Mouse (Mus musculus): ENCODE results near the gene Nkain2. TPM values are rescaled to one million over a fixed set of nuclear protein-coding genes. Genes with fewer than 3 reads are reported as not detected.

Gene Nkain2
- total RNA-seq, 2 experiments from 2014 or later = 0.17 to 0.26 TPM

DNA sequence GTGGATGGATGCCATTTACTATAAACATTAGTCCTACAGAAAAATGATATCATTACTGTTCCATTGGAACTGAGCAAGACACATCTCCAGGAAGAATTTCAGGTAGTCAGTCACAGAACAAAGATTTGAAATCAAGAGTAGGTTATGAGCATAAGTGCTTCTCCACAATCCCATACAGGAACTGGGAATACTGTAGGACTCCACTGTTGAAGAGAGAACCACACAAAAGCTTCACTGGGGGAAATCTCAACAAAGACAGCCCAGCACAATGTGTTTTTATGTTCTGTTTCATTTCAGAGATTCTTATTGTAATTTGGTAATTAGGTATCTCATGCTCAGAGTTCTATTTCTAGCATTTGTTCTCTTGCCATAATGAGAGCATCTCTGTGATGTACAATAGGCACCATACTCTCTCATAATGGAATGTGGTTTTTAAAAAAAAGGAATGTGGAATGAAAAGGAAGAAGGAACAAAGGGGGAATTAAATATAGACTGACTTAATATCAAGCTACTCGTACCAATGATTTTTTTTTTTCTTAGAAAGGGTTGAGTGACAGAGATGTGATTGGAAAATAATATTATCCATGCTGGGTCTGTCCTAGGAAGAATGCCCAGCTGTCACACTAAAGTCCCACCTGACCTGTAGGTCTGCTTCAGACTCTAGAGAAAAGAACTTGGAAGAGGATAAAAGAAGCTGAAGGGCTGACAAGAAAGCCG lies 313.5 kb downstream of the Nkain2 start:
- no peak for DNase-seq

DNA sequence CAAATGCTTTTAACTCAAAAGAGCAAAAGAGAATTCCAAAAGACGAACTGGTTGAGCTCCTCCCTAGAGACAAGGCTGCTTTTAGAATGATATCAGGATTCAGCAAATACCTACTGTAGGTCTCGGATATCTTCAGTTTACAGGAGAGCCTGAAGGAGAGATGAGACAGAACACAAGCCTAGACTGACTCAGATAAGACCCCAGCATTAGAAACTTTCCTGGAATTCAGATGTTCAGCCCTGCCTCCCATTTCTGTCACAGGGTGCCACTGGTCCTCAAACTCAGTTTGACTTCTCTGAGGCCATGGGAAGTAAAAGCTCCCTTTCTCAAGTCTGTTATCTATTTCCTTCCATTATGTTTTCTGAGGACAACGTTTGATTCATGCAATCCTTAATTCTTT lies 332.6 kb downstream of the Nkain2 start:
- no peak for DNase-seq

DNA sequence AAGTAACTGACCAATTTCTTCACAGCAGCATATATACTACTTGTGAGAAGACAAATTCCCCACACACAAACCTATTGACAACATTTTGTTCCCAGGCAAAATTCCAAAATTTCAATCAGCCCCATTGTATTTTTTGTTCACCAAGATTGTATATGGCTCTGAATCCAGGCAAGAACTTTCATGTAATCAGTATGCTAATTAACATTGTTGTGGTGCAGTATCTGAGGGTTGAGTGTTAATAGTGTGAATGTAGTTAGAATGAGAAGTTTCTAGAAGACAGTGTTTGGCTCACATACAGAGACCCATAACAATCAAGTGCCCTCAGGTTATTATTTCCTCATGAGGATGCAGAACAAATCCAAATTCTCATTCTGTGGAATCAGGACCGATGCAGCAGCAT lies 354.2 kb downstream of the Nkain2 start:
- DNase-seq = no peak

DNA sequence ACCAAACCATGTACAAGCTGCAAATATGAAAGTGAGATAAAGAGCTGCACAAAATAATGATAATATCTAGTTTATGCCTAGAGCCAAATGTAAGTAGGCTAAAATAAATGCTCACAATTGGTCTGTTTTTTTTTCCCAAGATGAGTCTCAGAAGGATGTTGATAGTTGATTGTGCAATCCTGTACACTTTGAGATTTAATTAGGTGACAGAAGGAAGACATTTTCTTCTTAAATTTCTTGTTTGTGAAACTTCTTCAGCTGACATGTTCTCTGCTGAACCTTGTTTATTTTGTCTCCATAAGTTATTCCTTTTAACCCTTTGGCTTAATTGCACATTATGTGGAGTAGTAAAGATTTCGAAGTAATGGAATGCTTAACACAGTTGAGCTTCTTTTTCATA lies 379.4 kb downstream of the Nkain2 start:
- no peak for DNase-seq

DNA sequence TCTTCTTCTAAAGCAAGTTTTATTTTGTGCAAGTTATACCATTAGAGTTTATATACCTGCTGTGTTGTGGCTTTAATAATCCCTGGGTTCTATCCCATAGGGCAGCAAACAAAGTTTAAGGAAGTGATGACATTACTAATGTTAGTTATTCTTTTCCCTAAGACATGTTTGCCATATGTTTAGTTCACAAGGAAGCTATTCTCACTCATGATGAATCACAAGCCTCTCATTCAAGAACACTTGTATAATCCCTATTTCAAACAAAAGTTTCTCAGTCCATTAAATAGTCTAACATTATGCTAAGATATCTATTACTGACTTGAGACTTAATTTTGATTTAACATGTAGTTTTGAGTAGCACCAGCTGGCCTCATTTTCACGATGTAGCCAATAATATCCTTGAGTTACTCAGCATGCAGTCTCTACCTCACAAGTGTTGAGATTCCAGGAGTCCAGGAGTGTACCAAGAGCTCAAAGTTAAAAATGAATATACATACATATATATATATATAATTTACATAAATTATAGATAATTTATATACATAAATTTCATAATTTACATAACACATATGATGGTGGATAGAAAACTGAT lies 395.6 kb downstream of the Nkain2 start:
- no peak for DNase-seq

DNA sequence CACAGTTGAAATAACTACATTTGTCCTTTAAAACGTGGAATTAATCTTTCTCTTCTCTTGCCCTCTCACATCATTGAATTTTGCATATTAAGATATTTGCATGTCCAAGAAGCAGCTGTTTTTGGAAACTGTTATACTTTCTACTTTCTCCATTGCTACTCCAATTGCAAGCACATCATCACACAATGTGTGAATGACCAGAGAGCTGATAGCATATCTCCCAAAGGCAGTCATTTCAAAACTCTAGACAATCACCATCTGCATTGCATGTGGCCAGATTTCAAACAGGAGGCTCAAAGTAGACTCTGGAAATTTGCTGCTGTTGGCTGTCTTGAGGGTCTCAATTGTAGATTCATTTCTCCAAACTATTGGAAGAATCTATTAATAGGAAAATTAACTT lies 396.7 kb downstream of the Nkain2 start:
- no peak for DNase-seq

DNA sequence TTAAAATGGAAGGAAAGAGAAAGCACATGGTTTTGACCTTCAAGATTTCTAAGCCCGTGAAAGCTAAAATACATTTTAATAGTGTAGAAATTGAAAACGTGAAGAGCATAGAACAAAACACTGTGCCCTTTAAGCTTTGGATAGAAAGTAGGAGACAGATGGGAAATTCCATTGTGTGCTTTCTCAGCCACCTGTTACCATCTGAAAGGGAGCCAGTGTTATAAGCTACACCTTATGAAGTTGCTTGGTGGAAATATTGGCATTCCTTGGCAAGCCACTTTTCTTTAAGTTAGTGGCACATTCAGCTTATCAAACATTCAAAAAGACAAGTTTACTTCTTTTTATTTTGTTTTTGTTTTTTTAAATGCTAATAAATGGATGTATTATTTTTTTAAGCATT lies 427.5 kb downstream of the Nkain2 start:
- no peak for DNase-seq

DNA sequence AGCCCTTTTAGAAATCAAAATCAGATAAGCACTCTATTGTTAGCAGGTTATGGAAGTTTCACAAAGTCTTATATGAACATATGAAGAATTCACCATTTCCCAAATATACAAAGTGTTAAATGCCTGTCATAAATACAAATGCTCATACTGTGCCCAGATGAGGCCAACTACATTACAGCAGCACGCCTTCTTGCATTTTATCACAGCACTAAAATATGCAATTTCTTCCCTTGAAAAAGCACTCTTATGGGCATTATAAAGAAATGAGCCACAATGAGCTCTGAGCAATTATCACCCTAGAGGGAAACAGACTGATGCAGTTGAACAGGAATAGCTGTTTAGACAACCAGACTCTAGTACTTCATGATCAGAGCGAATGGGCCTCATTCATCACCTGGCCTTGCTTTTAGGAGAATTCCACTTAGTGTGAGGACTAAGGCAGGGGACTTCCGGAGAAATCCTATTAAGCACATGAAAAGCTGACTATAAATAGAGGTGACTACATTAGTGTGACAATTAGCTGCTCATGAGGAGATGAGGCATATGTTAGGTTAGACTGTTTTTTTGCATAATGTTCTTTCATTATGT lies 450.2 kb downstream of the Nkain2 start:
- DNase-seq = no peak

DNA sequence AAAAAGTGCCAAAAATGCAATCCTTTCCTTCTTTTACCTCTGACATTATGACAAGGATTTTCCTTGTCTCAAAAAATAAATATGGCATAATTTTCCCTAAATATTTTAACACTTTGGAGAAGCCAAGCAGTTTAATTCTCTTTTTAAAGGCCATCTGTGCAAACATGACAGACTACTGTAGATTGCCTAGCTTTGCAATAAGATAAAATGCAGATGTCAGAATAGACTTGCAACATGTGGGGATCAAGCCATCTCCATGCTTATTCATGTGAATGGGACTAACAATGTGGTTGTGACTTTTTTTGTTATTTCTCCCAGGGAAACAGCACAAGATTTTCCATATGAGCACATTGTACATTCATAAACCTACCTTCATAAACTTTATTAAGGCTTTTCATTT lies 476.0 kb downstream of the Nkain2 start:
- no peak for DNase-seq

DNA sequence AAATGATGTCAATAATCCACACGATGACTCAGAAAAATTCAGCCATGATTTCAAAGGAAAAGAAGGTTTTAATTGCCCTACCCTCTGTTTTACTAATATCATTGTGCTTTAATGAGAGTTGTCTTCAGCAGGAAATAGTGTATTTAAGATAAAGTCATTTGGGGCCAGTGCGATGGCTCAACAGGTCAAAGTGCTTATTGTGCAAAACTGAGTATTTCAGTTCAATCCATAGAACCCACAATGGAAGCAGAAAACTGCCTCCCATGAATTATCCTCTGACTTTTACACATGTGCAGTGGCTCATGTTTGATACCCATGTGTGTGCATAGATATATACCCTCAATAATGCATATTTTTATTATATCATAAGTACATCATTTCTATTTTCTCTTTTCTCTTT lies 478.9 kb downstream of the Nkain2 start:
- DNase-seq = no peak

DNA sequence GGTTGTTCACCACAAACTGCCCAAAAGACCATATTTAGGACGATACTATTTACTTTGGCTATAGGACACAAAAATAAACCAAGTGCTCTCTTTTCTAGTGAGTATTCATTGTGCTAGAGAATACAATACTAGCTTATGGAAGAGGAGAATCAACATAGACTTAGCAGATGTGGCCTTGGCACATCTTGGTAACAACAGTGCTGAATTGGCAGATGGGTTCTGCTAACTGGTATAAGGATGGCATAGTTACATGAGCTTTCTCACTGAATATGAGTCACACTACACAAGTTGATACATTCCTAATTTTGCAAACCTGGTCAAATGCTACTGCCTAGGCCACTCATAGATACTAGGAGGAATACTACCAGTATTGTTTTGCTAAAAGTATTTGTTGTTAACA lies 489.3 kb downstream of the Nkain2 start:
- DNase-seq = no peak

DNA sequence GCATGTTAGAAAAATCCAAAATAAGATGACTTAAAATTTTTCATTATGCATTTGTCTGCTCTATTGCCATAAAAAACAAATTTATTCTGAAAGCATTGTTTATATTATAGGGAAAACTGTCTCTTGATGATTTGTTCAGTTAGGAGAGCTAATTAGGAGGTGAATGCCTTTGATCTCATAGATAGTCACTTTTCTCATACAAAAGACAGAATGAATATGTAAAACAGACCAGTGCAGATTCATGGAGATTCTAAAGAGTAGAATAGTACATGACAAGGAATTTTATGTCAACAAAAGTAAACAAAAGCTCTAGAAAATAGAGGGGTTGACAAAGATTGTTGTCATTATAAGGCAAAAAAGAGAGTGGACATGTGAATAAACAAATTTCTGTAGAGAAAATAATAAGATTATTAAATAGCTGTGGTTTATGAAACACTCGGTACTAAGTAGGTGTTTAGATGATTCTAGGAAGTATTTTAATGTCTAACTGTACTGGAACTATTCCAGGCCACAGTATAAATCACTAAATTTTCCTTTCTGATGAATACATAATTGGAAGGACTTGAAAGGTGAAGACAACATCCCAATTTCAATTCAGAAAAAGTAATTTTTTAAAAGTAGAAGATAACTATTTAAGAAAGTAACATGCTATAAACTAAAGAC lies 496.3 kb downstream of the Nkain2 start:
- no peak for DNase-seq

DNA sequence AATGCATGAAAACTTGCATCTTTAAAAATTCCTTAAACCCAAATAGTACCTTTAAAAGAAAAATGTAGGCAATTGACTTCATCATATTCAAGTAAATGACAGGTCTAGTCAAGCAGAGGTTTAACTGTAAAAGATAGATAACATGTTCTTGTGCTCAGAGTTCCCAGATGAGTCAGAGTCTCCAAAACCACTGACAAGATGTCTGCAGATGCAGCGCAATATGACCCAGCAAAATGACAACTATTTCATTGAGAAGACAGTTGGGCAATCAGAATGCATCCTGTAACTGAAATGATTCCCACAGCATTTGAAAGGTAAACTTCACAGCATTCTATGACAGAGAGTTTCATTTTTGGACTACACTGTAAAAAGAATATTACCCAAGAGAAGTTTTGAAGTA lies 496.9 kb downstream of the Nkain2 start:
- DNase-seq = no peak

DNA sequence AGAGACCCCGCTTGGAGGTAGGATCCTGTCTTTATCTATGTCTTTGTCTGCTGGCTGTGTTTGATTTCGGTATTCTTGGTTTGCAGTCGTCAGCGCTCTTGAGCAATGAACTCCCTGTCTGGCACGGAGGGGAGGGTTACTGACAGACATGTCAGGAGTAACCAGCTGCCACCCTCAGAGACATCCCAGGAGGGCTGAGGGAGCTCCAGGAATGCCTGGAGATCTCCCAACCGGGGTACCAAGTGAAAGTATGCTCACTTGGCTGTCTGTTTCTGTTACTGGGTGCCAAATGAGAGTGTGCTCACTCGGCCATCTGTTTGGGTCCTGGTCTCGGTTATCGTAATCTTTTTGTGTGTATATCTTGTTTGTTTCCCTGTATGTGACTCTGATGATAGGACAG lies 577.5 kb downstream of the Nkain2 start:
- DNase-seq = no peak

DNA sequence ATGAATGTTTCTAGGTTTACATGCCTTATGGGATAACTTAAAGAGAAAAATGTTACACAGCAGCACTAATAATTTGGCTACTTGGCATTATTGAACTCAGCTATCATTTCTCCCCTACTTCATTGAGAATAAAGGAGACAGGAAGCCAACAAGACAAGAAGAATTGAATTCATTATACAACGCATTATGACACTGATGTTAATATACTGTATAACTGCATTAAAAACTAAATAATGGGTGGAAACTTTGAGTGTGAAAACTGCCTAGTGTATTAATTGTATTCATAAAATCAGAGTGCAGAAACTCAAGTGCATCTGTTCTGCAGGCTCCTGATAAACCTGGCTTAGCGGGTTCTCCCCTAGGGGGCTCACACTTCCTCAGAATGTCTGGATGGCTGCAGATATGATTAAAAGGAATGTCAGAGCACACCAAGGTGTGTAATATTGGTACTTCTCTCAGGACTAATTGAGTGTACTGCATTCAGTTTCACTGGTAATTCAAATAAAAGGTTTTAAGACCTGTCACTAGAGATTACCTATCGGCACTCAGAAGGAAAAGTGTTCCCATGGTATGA lies 589.2 kb downstream of the Nkain2 start:
- no peak for DNase-seq

DNA sequence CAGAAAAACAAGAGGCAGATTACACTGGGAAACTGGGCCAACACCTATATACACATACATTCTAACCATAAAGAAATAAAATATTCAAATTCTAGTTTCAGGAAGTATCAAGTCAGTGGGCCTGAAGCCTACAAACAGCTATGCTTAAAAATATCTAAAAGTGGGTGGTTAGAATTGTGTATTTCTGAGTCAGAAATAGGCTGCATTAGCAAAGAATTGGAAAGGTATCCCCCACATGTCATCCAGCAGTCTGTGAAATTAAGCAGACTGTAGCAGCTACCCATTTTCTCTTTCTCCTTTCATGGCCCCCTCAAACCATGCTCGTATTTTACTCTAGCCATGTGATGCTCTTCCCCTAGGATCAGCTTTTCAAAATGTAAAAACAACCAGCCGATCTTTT lies 599.8 kb downstream of the Nkain2 start:
- no peak for DNase-seq

DNA sequence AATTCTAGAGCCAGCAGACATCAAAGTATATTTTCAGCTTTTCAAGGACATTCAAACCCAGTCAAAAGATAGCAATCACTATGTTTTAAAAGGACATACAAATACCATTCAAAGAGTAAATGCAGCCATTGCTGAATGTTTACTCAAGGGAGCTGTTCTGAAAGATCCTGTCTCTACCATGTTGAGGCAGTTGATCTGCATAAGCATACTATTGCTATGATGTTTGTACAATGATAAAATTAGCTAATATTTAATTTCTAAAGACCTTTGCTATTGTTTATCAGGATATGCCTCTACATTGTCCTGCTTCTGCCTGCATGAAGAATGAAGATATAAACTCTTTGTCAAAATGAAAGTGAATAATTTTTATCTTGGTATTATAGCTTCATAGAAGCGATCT lies 606.6 kb downstream of the Nkain2 start:
- no peak for DNase-seq

DNA sequence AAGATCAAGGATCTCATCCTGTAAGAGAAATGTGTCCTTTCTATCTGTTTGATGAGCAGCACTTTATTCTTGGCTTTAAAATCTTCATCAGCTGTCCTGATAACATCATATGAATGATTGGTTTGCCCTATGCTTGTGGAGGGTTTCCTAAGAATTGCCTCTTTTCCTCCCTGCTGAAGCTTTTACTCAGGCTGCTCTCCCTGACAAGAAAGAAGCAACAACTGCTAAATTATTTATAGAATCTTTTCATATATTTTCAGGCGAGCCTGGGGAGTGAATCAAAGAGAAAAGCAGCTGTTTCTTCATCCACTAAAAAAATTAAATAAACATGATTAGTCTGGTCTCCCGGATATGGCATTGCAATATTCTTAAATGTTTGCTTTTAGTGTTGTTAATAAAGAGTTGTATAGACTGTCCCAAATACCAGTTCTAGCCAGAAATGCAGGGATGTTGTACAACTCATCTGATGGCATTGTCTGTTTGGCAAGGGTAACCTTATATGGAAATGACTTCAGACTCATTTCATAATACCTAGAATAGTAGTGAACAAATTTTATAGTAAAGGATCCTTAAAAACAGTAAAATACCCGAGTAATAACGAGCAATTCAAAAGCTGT lies 646.9 kb downstream of the Nkain2 start:
- no peak for DNase-seq

DNA sequence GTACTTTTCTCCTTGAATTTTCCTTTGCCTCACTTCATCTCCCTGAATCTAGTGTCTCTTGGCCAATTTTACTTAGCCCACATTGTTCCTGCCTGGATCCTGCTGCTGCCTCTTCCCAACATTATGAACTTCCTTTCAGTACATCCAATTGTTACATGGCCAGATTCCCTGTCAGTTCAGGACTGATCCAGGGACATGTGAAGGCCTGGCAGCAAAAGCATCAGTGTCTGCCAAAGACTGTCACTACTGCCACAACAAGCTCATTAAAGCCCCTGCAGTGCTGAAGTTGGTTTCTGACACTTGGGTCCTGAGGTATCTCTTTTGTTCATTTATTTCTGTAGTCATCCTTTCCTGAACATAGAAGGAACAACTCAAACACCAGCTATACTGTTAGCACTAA lies 649.1 kb downstream of the Nkain2 start:
- DNase-seq = no peak

DNA sequence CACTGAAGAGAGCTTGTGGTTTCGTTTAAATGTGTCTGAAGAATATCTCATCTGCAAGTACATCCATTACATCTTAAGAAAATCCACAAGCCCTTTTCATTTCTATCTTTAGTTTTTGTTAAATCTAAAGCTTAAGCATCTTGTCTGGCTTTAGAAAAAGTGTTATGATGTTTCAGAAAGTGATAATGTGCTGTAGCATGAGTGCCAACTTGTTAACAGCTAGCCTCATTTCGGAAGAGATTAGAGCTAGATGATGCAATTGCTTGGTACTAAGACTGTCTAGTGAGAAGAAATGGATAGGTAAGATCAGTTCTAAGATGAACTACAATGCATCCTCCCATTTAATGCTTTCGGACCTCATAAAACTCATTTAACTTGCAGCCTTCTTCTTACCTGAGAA lies 707.3 kb downstream of the Nkain2 start:
- DNase-seq = no peak

DNA sequence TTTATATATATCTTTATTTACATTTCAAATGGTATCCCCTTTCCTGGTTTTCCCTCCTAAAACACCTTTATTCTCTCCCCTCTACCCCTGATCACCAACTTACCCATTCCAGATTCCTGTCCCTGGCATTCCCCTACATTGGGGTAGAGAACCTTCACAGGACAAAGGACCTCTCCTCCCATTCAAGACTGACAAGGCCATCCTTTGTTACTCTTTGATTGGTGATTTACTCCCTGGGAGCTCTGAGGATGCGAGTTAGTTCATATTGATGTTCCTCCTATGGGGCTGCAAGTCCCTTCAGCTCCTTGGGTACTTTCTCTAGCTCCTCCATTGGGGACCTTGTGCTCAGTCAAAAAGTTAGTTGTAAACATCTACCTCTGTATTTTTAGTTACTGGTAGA lies 798.9 kb downstream of the Nkain2 start:
- no peak for DNase-seq

DNA sequence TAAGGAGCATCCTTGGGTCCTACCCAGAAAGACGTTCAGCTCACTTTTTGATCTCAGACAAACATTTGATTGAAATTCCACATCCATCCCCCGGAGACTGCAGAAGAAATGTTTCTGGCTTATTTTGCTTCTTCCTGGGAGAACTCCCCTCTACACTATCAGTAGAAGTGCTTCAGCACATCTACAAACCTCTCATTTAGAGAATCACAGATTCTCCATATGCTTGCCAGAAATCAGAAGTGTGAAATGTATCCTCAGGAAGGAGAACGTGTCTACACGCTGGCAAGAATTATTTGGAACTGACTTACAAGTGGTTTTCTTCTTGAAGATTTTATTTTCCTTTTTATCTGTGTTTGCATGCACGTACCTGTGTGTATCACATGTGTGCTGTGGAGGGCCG lies 829.9 kb downstream of the Nkain2 start:
- no peak for DNase-seq

DNA sequence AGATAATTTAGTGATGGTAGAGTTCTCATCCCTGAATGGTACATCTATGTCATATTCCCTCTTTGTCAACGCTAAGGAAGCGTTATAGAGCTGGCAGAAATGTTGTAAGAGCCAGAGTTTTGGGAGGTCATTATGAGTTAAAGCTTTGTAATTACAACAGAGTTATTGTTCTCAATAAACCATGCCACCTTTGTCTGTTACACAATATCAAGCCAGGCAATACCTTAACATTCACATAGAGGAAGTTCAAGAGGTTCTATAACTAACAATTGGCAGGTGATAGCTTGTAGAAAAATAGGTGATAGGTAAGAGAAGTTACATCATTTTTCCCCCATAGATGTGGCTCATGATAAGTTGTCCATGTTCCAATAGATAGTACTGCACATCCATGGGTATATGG lies 832.0 kb downstream of the Nkain2 start:
- DNase-seq = no peak
